Mouse (Mus musculus) megakaryocyte, embryonic 14.5 days (primary cell): ENCODE data around the gene Txndc11. TPM values are rescaled to one million over a fixed set of nuclear protein-coding genes. Genes with fewer than 3 reads are reported as not detected.

ENCODE experiments used
- H3K27me3 ChIP-seq: replicated peaks from 2 replicates; pipeline ENCODE3; 2012; ENCODE audit warnings: inconsistent platforms
- H3K36me3 ChIP-seq: replicated peaks from 2 replicates; pipeline ENCODE3; 2012; ENCODE audit warnings: low read length, inconsistent platforms, mixed read lengths
- H3K4me1 ChIP-seq: 2 replicates; pipeline ENCODE4 v1.6.1; 2012; ENCODE audit warnings: inconsistent platforms
- H3K4me3 ChIP-seq: replicated peaks from 2 replicates; pipeline ENCODE3; 2012; ENCODE audit warnings: moderate library complexity, mild to moderate bottlenecking, inconsistent platforms
- H3K9me3 ChIP-seq: 2 replicates; pipeline ENCODE4 v1.6.1; 2012; ENCODE audit warnings: inconsistent platforms
- FLI1 ChIP-seq: IDR thresholded peaks from 2 replicates; pipeline ENCODE4 v1.6.1; 2012; ENCODE audit warnings: low read length, inconsistent platforms, mixed read lengths
- GATA1 ChIP-seq: IDR thresholded peaks from 3 replicates; pipeline ENCODE4 v1.6.1; 2012; ENCODE audit warnings: mixed read lengths, low read length, inconsistent platforms, borderline replicate concordance
- polyA plus RNA-seq: library from polyadenylated mRNA; stranded (reverse); fragments of >175 nt; gene quantifications from 2 replicates; pipeline ENCODE4 v1.2.3, GENCODE M21; 2012; ENCODE audit warnings: low replicate concordance; ENCODE audit not compliant: insufficient read depth

Txndc11 gene
- 28.1 and 30.8 TPM in 2 replicates for polyA plus RNA-seq

GRCm38 (mm10) chr16:11134348-11135344 lies at the start of gene Txndc11:
Gene Txndc11, minus strand, starts transcription at chr16:11134650.
- Histone ChIP-seq H3K27me3 (no peaks in the 10 kb centered on the region), H3K36me3 (peaks cover 56% of the 10 kb centered on the region)

GRCm38 (mm10) chr16:11177404-11177803 lies 43.0 kb upstream of the Txndc11 start:
- H3K4me3 ChIP-seq: peak overlapping the region; percentile 98

More at GRCm38 (mm10) chr16:11134348-11135344, at the start of gene Txndc11:
- TF ChIP-seq FLI1 (peak; percentile 86; the same call in 1 of the 2 replicates), GATA1 (peak; percentile 84; the same call in 2 of the 3 replicates)
- Histone ChIP-seq H3K4me1 (peaks cover 52% of the 10 kb centered on the region), H3K9me3 (no peaks in the 10 kb centered on the region), H3K4me3 (peak within 1 kb of the TSS; percentile 96)

GRCm38 (mm10) chr16:11176884-11177244 lies 42.4 kb upstream of the Txndc11 start:
- no peaks in the 10 kb centered on the region for H3K27me3 ChIP-seq
- TF ChIP-seq GATA1 (no peak), FLI1 (no peak)
- H3K4me3 ChIP-seq: peak overlapping the region; percentile 98
- peaks cover 15% of the 10 kb centered on the region for H3K9me3 ChIP-seq
- peaks cover 14% of the 10 kb centered on the region for H3K36me3 ChIP-seq
- peaks cover 46% of the 10 kb centered on the region for H3K4me1 ChIP-seq

More at GRCm38 (mm10) chr16:11177404-11177803, 43.0 kb upstream of the Txndc11 start:
- peaks cover 11% of the 10 kb centered on the region for H3K36me3 ChIP-seq
- H3K27me3 ChIP-seq: no peaks in the 10 kb centered on the region
- peaks cover 15% of the 10 kb centered on the region for H3K9me3 ChIP-seq
- no peak for TF ChIP-seq FLI1
- TF ChIP-seq GATA1: no peak
- peaks cover 41% of the 10 kb centered on the region for H3K4me1 ChIP-seq

GRCm38 (mm10) chr16:11176208-11176883 lies 41.9 kb upstream of the Txndc11 start, which contains the start of gene Zc3h7a:
Gene Zc3h7a, minus strand, starts transcription at chr16:11176393.
- H3K36me3 ChIP-seq: peaks cover 14% of the 10 kb centered on the region
- TF ChIP-seq FLI1 (no peak), GATA1 (no peak)
- peaks cover 15% of the 10 kb centered on the region for H3K9me3 ChIP-seq
- H3K4me3 ChIP-seq: peak within 1 kb of the TSS; percentile 98
- H3K27me3 ChIP-seq: no peaks in the 10 kb centered on the region
- peaks cover 51% of the 10 kb centered on the region for H3K4me1 ChIP-seq

GRCm38 (mm10) chr16:11175489-11176207 lies 41.2 kb upstream of the Txndc11 start:
- H3K36me3 ChIP-seq: peaks cover 14% of the 10 kb centered on the region
- TF ChIP-seq GATA1: no peak
- no peak for TF ChIP-seq FLI1
- no peaks in the 10 kb centered on the region for H3K27me3 ChIP-seq
- H3K4me1 ChIP-seq: peaks cover 58% of the 10 kb centered on the region
- peak overlapping the region; percentile 98 for H3K4me3 ChIP-seq
- peaks cover 15% of the 10 kb centered on the region for H3K9me3 ChIP-seq

GRCm38 (mm10) chr16:11175100-11175488 lies 40.6 kb upstream of the Txndc11 start:
- Histone ChIP-seq H3K27me3 (no peaks in the 10 kb centered on the region), H3K4me3 (peak overlapping the region; percentile 98), H3K36me3 (peaks cover 14% of the 10 kb centered on the region), H3K4me1 (peaks cover 62% of the 10 kb centered on the region), H3K9me3 (peaks cover 14% of the 10 kb centered on the region)
- TF ChIP-seq GATA1: no peak
- no peak for TF ChIP-seq FLI1

GRCm38 (mm10) chr16:11174671-11175081 lies 40.2 kb upstream of the Txndc11 start:
- Histone ChIP-seq H3K4me3 (peak overlapping the region; percentile 98), H3K4me1 (peaks cover 64% of the 10 kb centered on the region), H3K9me3 (peaks cover 10% of the 10 kb centered on the region), H3K27me3 (no peaks in the 10 kb centered on the region), H3K36me3 (peaks cover 14% of the 10 kb centered on the region)
- TF ChIP-seq FLI1 (no peak), GATA1 (no peak)

GRCm38 (mm10) chr16:11171679-11172078 lies 37.2 kb upstream of the Txndc11 start:
- TF ChIP-seq GATA1 (no peak), FLI1 (no peak)
- no peaks in the 10 kb centered on the region for H3K9me3 ChIP-seq
- peaks cover 22% of the 10 kb centered on the region for H3K36me3 ChIP-seq
- H3K4me1 ChIP-seq: peaks cover 75% of the 10 kb centered on the region
- no peak overlapping the region for H3K4me3 ChIP-seq
- H3K27me3 ChIP-seq: no peaks in the 10 kb centered on the region

- peaks cover 49% of the 10 kb centered on the region for H3K36me3 ChIP-seq
- H3K4me3 ChIP-seq: no peak overlapping the region
- no peaks in the 10 kb centered on the region for H3K9me3 ChIP-seq
- no peaks in the 10 kb centered on the region for H3K27me3 ChIP-seq
- TF ChIP-seq GATA1: no peak
- TF ChIP-seq FLI1: no peak
- H3K4me1 ChIP-seq: peaks cover 70% of the 10 kb centered on the region
Measured at GRCm38 (mm10) chr16:11166431-11166830, 32.0 kb upstream of the Txndc11 start.
